1 mouse cellular context compared by ENCODE assay signal in the genomic region with DNA sequence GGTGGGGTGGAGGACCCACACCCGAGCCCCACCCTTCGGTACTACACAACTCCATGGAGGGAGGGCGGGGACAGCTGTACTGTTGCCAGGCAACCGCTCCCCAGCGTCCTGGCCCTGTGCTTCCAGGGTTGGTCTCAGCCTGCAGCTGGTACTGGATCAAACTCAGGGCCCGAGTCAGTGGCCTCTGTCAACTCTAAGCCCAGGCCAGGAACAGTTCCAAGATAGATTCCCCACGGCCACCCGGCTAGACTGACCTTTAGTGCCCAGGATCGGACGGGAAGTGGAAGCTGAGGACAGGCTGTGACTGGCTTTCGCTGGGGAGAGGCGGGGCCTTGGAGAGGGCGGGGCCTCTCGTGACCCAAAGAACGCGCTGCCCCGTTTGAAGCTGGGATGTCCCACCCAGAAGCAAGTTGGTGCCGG.
TF ChIP-seq lines count a peak whose summit lies in the region.

Gene Ttc12, minus strand, starts transcription at position 334 of the 420 bp plus-strand sequence.

TF ChIP-seq in myocyte, 11 proteins besides CTCF, POLR2A, EP300 and RAD21 (continued from another document):
- no peak for TF ChIP-seq USF1 (IDR thresholded peaks at IDR 0.05; ENCODE audit: low read depth)
- TF ChIP-seq MYOG (IDR thresholded peaks at IDR 0.05; ENCODE audit: control insufficient read depth in 1 of 3, insufficient read depth in 1 of 3, insufficient read length in 2 of 3, low read depth in 2 of 3): peak; percentile 33 to 68 (median 46)
